Mouse (Mus musculus) limb, embryonic 14.5 days (tissue): ENCODE results near the gene Lrrc75b. TPM values are rescaled to one million over a fixed set of nuclear protein-coding genes. Genes with fewer than 3 reads are reported as not detected.

Experiments used
- ATAC-seq: fragments of 200-750 bp; cut with Nextera tagmentation; 2 replicates; pipeline ENCODE4 v1.8.0; 2017; ENCODE audit warnings: low read depth, moderate number of reproducible peaks, moderate TSS enrichment; ENCODE audit not compliant: low FRiP score
- DNase-seq: peaks from one replicate; pipeline ENCODE4 v3.0.0-alpha.2; 2015; ENCODE audit warnings: low spot score
- H3K27ac ChIP-seq: fragments of 300-500 bp; sonication (generic); replicated peaks from 2 replicates; pipeline ENCODE4 v1.5.1; 2014; ENCODE audit warnings: low read depth, mild to moderate bottlenecking, low read length, moderate library complexity, mixed read lengths
- H3K27me3 ChIP-seq: fragments of 300-500 bp; sonication (generic); 2 replicates; pipeline ENCODE4 v1.6.1; 2014; ENCODE audit warnings: low read length, mixed read lengths; ENCODE audit not compliant: control insufficient read depth, insufficient read depth
- H3K36me3 ChIP-seq: fragments of 300-500 bp; sonication (generic); 2 replicates; pipeline ENCODE4 v1.6.1; 2014; ENCODE audit warnings: mild to moderate bottlenecking, low read length, moderate library complexity, mixed read lengths; ENCODE audit not compliant: control insufficient read depth, insufficient read depth
- H3K4me1 ChIP-seq: fragments of 300-500 bp; sonication (generic); 2 replicates; pipeline ENCODE4 v1.6.1; 2014; ENCODE audit warnings: antibody characterized with exemption, low read length, mixed read lengths; ENCODE audit not compliant: control insufficient read depth, insufficient read depth
- H3K4me2 ChIP-seq: fragments of 300-500 bp; sonication (generic); replicated peaks from 2 replicates; pipeline ENCODE4 v1.6.1; 2014; ENCODE audit warnings: low read depth, mild to moderate bottlenecking, low read length, moderate library complexity; ENCODE audit not compliant: severe bottlenecking
- H3K4me3 ChIP-seq: fragments of 300-500 bp; sonication (generic); replicated peaks from 2 replicates; pipeline ENCODE4 v1.5.1; 2014; ENCODE audit warnings: low read length
- H3K9ac ChIP-seq: fragments of 300-500 bp; sonication (generic); 2 replicates; pipeline ENCODE4 v1.6.1; 2014; ENCODE audit warnings: mild to moderate bottlenecking, low read depth, low read length, moderate library complexity; ENCODE audit not compliant: severe bottlenecking
- H3K9me3 ChIP-seq: fragments of 300-500 bp; sonication (generic); 2 replicates; pipeline ENCODE4 v1.6.1; 2016; ENCODE audit warnings: low read length; ENCODE audit not compliant: control insufficient read depth
- POLR2A ChIP-seq: fragments of 200-500 bp; IDR thresholded peaks from 2 replicates; pipeline ENCODE4 v1.8.0; 2012; ENCODE audit warnings: inconsistent platforms, mild to moderate bottlenecking, moderate library complexity, borderline replicate concordance; ENCODE audit not compliant: insufficient read depth, insufficient read length; ENCODE audit errors: extremely low read depth
- WGBS: fragments of 180-500 bp; shearing (Covaris S2); extraction: QIAGEN DNeasy Blood & Tissue Kit; methylation state at CpG from one replicate; pipeline ENCODE4 v1.1.7; 2014; 5-methylcytosine and 5-hydroxymethylcytosine counted together
- polyA plus RNA-seq, 2 experiments: library from polyadenylated mRNA; depleted of rRNA in 1 of 2; stranded (reverse) in 1 of 2; unstranded in 1 of 2; fragments of >200 nt; fragmentation: Nextera tagmentation in 1 of 2; extraction: Ambion mirVana in 1 of 2; gene quantifications; 2 replicates each; pipeline versions ENCODE4 v1.2.1 to v1.2.3; 2012 to 2014

Lrrc75b gene
- polyA plus RNA-seq, 2 experiments: 2.5 to 3.2 TPM

GRCm38 (mm10) chr10:75573965-75574364 lies 13.8 kb upstream of the Lrrc75b start:
- TF ChIP-seq POLR2A: no peak
- Histone ChIP-seq H3K4me1 (no peaks in the 10 kb centered on the region), H3K4me2 (no peak overlapping the region), H3K27ac (no peak overlapping the region), H3K27me3 (no peaks in the 10 kb centered on the region), H3K9me3 (no peaks in the 10 kb centered on the region), H3K9ac (no peak overlapping the region), H3K4me3 (no peak overlapping the region), H3K36me3 (no peaks in the 10 kb centered on the region)
- no peak for DNase-seq
- 91% methylated on average over 8 of the region's 9 CpGs for WGBS
- ATAC-seq: no peak

- ATAC-seq: no peak
- Histone ChIP-seq H3K36me3 (no peaks in the 10 kb centered on the region), H3K27ac (no peak overlapping the region), H3K4me3 (no peak overlapping the region), H3K4me1 (no peaks in the 10 kb centered on the region), H3K27me3 (no peaks in the 10 kb centered on the region), H3K9ac (no peak overlapping the region), H3K4me2 (no peak overlapping the region), H3K9me3 (no peaks in the 10 kb centered on the region)
- no peak for TF ChIP-seq POLR2A
- 69% methylated on average over 10 of the region's 10 CpGs for whole genome bisulfite sequencing
- no peak for DNase-seq
These were observed 13.1 kb upstream of the Lrrc75b start for GRCm38 (mm10) chr10:75573181-75573580.

GRCm38 (mm10) chr10:75571937-75572336 lies 11.8 kb upstream of the Lrrc75b start:
- Histone ChIP-seq H3K9me3 (no peaks in the 10 kb centered on the region), H3K9ac (no peak overlapping the region), H3K36me3 (no peaks in the 10 kb centered on the region), H3K27me3 (no peaks in the 10 kb centered on the region), H3K4me3 (no peak overlapping the region), H3K27ac (no peak overlapping the region), H3K4me1 (no peaks in the 10 kb centered on the region), H3K4me2 (no peak overlapping the region)
- no peak for TF ChIP-seq POLR2A
- ATAC-seq: no peak
- WGBS: 46% methylated on average over 9 of the region's 9 CpGs
- no peak for DNase-seq

- 23% methylated on average over 10 of the region's 10 CpGs for WGBS
- no peak overlapping the region for H3K4me3 ChIP-seq
- H3K4me1 ChIP-seq: no peaks in the 10 kb centered on the region
- no peaks in the 10 kb centered on the region for H3K36me3 ChIP-seq
- no peaks in the 10 kb centered on the region for H3K27me3 ChIP-seq
- H3K4me2 ChIP-seq: no peak overlapping the region
- H3K27ac ChIP-seq: no peak overlapping the region
- no peak overlapping the region for H3K9ac ChIP-seq
- TF ChIP-seq POLR2A: no peak
- DNase-seq: no peak
- no peaks in the 10 kb centered on the region for H3K9me3 ChIP-seq
- ATAC-seq: no peak
These were observed 11.0 kb upstream of the Lrrc75b start for GRCm38 (mm10) chr10:75570981-75571657.

GRCm38 (mm10) chr10:75568851-75569250 lies 8.7 kb upstream of the Lrrc75b start:
- Histone ChIP-seq H3K36me3 (no peaks in the 10 kb centered on the region), H3K27ac (no peak overlapping the region), H3K9ac (no peak overlapping the region), H3K27me3 (no peaks in the 10 kb centered on the region), H3K9me3 (no peaks in the 10 kb centered on the region), H3K4me3 (no peak overlapping the region), H3K4me2 (no peak overlapping the region), H3K4me1 (no peaks in the 10 kb centered on the region)
- 25% methylated on average over 4 of the region's 4 CpGs for WGBS
- ATAC-seq (no peak), DNase-seq (no peak)
- no peak for TF ChIP-seq POLR2A
